8 mouse cellular contexts compared by ENCODE assay signal in genomic region chr6:113045575-113045974, GRCm38 (mm10). TPM values are rescaled to one million over a fixed set of nuclear protein-coding genes. Genes with fewer than 3 reads are reported as not detected.
DNase-seq lines count a peak whose midpoint lies in the region; ATAC-seq and TF ChIP-seq lines count a peak whose summit lies in the region.

No protein-coding gene starts in this region.

- peaks cover 13% of the 10 kb centered on the region for H3K4me1 ChIP-seq in heart, embryonic 15.5 days (replicated peaks)
- peaks cover 0 to 4% of the 10 kb centered on the region in 2 experiments; a peak in 1 of 4 replicates for H3K4me1 ChIP-seq in ES-E14 (ENCODE audit: control insufficient read depth in 2 of 2, insufficient read depth in 2 of 2, low read length in 2 of 2, poor library complexity in 1 of 2)
- peaks cover 73% of the 10 kb centered on the region for H3K4me1 ChIP-seq in erythroblast, embryonic 14.5 days (ENCODE audit: control insufficient read depth)
- peaks cover 18% of the 10 kb centered on the region for H3K4me1 ChIP-seq in limb, embryonic 10.5 days
- H3K4me1 ChIP-seq in neural tube, embryonic 15.5 days, result peaks cover 23% of the 10 kb centered on the region

- H3K9me3 ChIP-seq in heart, embryonic 15.5 days (replicated peaks), result no peaks in the 10 kb centered on the region
- H3K9me3 ChIP-seq in ES-E14 (ENCODE audit: control insufficient read depth, insufficient read depth, low read depth, low read length), result no peaks in the 10 kb centered on the region
- no peaks in the 10 kb centered on the region for H3K9me3 ChIP-seq in erythroblast, embryonic 14.5 days (ENCODE audit: control insufficient read depth, low read length)
- H3K9me3 ChIP-seq in limb, embryonic 10.5 days (replicated peaks), result no peaks in the 10 kb centered on the region
- no peaks in the 10 kb centered on the region for H3K9me3 ChIP-seq in neural tube, embryonic 15.5 days (replicated peaks)

- peak overlapping the region; percentile 78 for H3K4me3 ChIP-seq in heart, embryonic 15.5 days
- H3K4me3 ChIP-seq in ES-E14 (ENCODE audit: insufficient read depth in 1 of 2, low read depth in 1 of 2, low read length in 2 of 2, poor library complexity in 1 of 2, severe bottlenecking in 1 of 2), result peak overlapping the region; percentile 98 to 99
- peak overlapping the region; percentile 70 for H3K4me3 ChIP-seq in erythroblast, embryonic 14.5 days (replicated peaks)
- peak overlapping the region; percentile 86 for H3K4me3 ChIP-seq in limb, embryonic 10.5 days
- peak overlapping the region; percentile 80 for H3K4me3 ChIP-seq in neural tube, embryonic 15.5 days (replicated peaks)

- peak overlapping the region; percentile 76 for H3K4me2 ChIP-seq in heart, embryonic 15.5 days
- H3K4me2 ChIP-seq in neural tube, embryonic 15.5 days, result peak overlapping the region; percentile 94

- H3K27ac ChIP-seq in heart, embryonic 15.5 days, result peak overlapping the region; percentile 93
- peak overlapping the region; percentile 92 for H3K27ac ChIP-seq in ES-E14 (ENCODE audit: insufficient read depth, low read depth, low read length, poor library complexity, severe bottlenecking)
- peak overlapping the region; percentile 89 for H3K27ac ChIP-seq in limb, embryonic 10.5 days
- H3K27ac ChIP-seq in neural tube, embryonic 15.5 days (replicated peaks), result peak overlapping the region; percentile 91

- peak overlapping the region; percentile 72 for H3K9ac ChIP-seq in heart, embryonic 15.5 days
- peak overlapping the region; percentile 86 for H3K9ac ChIP-seq in ES-E14 (ENCODE audit: insufficient read depth, low read depth, low read length, poor library complexity, severe bottlenecking)
- peak overlapping the region; percentile 81 for H3K9ac ChIP-seq in neural tube, embryonic 15.5 days (replicated peaks)

- in situ Hi-C loops in ES-E14 (cut with MboI; ENCODE audit: low sequenced_read_pairs in 2 of 2, unreplicated experiment in 2 of 2), result no loop called here

- H3K27me3 ChIP-seq in heart, embryonic 15.5 days, result no peaks in the 10 kb centered on the region
- H3K27me3 ChIP-seq in erythroblast, embryonic 14.5 days (ENCODE audit: control insufficient read depth), result no peaks in the 10 kb centered on the region
- H3K27me3 ChIP-seq in limb, embryonic 10.5 days (ENCODE audit: low read depth, poor library complexity, severe bottlenecking), result no peaks in the 10 kb centered on the region
- no peaks in the 10 kb centered on the region for H3K27me3 ChIP-seq in neural tube, embryonic 15.5 days (replicated peaks)

- H3K36me3 ChIP-seq in heart, embryonic 15.5 days, result peaks cover 16% of the 10 kb centered on the region
- H3K36me3 ChIP-seq in ES-E14 (ENCODE audit: control insufficient read depth, insufficient read depth, low read length, poor library complexity, severe bottlenecking), result peaks cover 7% of the 10 kb centered on the region; the same call in 1 of the 2 replicates
- peaks cover 22% of the 10 kb centered on the region for H3K36me3 ChIP-seq in erythroblast, embryonic 14.5 days (ENCODE audit: control insufficient read depth)
- peaks cover 20% of the 10 kb centered on the region for H3K36me3 ChIP-seq in limb, embryonic 10.5 days
- H3K36me3 ChIP-seq in neural tube, embryonic 15.5 days, result peaks cover 9% of the 10 kb centered on the region

- DNase-seq in heart, adult 9 months (ENCODE audit: low spot score in 2 of 2), result no peak
- no peak for DNase-seq in ES-E14 (ENCODE audit: low read depth, low spot score)
- DNase-seq in limb, embryonic 10.5 days (ENCODE audit: low spot score), result no peak
- DNase-seq in adrenal gland, adult 8-10 months, result no peak
- no peak for DNase-seq in left cerebral cortex, postnatal 4 days

- WGBS in heart, embryonic 15.5 days, result 1% methylated on average over 11 of the region's 11 CpGs
- WGBS in limb, embryonic 10.5 days, result under 1% methylated on average over 11 of the region's 11 CpGs
- WGBS in neural tube, embryonic 15.5 days, result under 1% methylated on average over 11 of the region's 11 CpGs

- ATAC-seq in heart, embryonic 15.5 days (replicated peaks; ENCODE audit: insufficient number of reproducible peaks, insufficient read depth, low FRiP score, low read depth), result peak; percentile 9; the same call in 1 of the 2 replicates
- peak; percentile 48 for ATAC-seq in neural tube, embryonic 15.5 days (ENCODE audit: low FRiP score)

- intact Hi-C loops in left cerebral cortex, postnatal 4 days (cut with DNase I), result no loop called here

TF ChIP-seq in ES-E14, 5 proteins besides CTCF, POLR2A, EP300 and RAD21:
- TF ChIP-seq ZNF384 (IDR thresholded peaks at IDR 0.05; ENCODE audit: low read depth, low read length) (no peak), HCFC1 (IDR thresholded peaks at IDR 0.05; ENCODE audit: borderline replicate concordance, insufficient read depth, low read length) (no peak), ZC3H11A (IDR thresholded peaks at IDR 0.05; ENCODE audit: borderline replicate concordance, low read depth, low read length) (no peak), MAFK (IDR thresholded peaks at IDR 0.05; ENCODE audit: insufficient read depth, low read depth, low read length) (no peak), CHD2 (IDR thresholded peaks at IDR 0.05; ENCODE audit: low read depth, low read length) (no peak)

RNA-seq across cellular contexts. Expression of gene Thumpd3, which starts 0.5 kb away (rescaled TPM):
- polyA plus RNA-seq in heart, embryonic 15.5 days (2015; fragmentation: Nextera tagmentation; extraction: Ambion mirVana), result 32.4 and 37.8 TPM in 2 replicates
- 52.9 and 63.6 TPM in 2 replicates for total RNA-seq in ES-E14 (2012; rRNA removed)
- polyA plus RNA-seq in erythroblast, embryonic 14.5 days (2012), result 0.25 and 0.34 TPM in 2 replicates
- polyA plus RNA-seq in limb, embryonic 10.5 days (2016; fragmentation: Nextera tagmentation; extraction: Ambion mirVana), result 59.5 and 66.5 TPM in 2 replicates
- 49.2 and 57.5 TPM in 2 replicates for polyA plus RNA-seq in neural tube, embryonic 15.5 days (2015; fragmentation: Nextera tagmentation; extraction: Ambion mirVana)
- 10 to 100 TPM; 35.4 to 46.8 (median 41.3) TPM for total RNA-seq in adrenal gland, adult 8-10 months (2022)
- 10 to 100 TPM; 35.4 to 36.4 TPM for total RNA-seq in left cerebral cortex, postnatal 4 days (2021)

RNA-seq across cellular contexts. Expression of gene Setd5, which starts 31.6 kb away (rescaled TPM):
- 42.6 and 53.4 TPM in 2 replicates for polyA plus RNA-seq in heart, embryonic 15.5 days (2015; fragmentation: Nextera tagmentation; extraction: Ambion mirVana)
- 79.4 and 81.4 TPM in 2 replicates for total RNA-seq in ES-E14 (2012; rRNA removed)
- 0.69 and 1.3 TPM in 2 replicates for polyA plus RNA-seq in erythroblast, embryonic 14.5 days (2012)
- 86.2 and 92.0 TPM in 2 replicates for polyA plus RNA-seq in limb, embryonic 10.5 days (2016; fragmentation: Nextera tagmentation; extraction: Ambion mirVana)
- polyA plus RNA-seq in neural tube, embryonic 15.5 days (2015; fragmentation: Nextera tagmentation; extraction: Ambion mirVana), result 48.3 and 54.3 TPM in 2 replicates
- 100 to 1,000 TPM in 2 of 4 experiments, 10 to 100 TPM in 2; 88.7 to 146 (median 108) TPM for total RNA-seq in adrenal gland, adult 8-10 months (2022)
- 100 to 1,000 TPM; 139 to 144 TPM for total RNA-seq in left cerebral cortex, postnatal 4 days (2021)

Comparison
In these comparisons a context has a peak if more than half of its experiments do, and no peak if none do; other contexts are left out.
1. RNA of gene Thumpd3, which starts 0.5 kb away (polyA plus RNA-seq): 59.5 to 66.5 TPM in limb, embryonic 10.5 days, 49.2 to 57.5 TPM in neural tube, embryonic 15.5 days and 32.4 to 37.8 TPM in heart, embryonic 15.5 days; 0.25 to 0.34 TPM in erythroblast, embryonic 14.5 days; every median in the first group is over 10 times any median in the second.
2. RNA of gene Setd5, which starts 31.6 kb away (polyA plus RNA-seq): 86.2 to 92.0 TPM in limb, embryonic 10.5 days, 48.3 to 54.3 TPM in neural tube, embryonic 15.5 days and 42.6 to 53.4 TPM in heart, embryonic 15.5 days; 0.69 to 1.3 TPM in erythroblast, embryonic 14.5 days; every median in the first group is over 10 times any median in the second.
3. Peak in every context shown above with its lines, with median percentiles within 50 percentile points of each other: H3K27ac ChIP-seq, H3K4me3 ChIP-seq and H3K9ac ChIP-seq.